Mouse (Mus musculus): ENCODE data around the gene Thrb. TPM values are rescaled to one million over a fixed set of nuclear protein-coding genes. Genes with fewer than 3 reads are reported as not detected.

The Thrb gene
- total RNA-seq, 2 experiments from 2014 or later, result 83.8 to 85.6 TPM

GRCm38 (mm10) chr14:17700228-17700627 is 40.2 kb downstream of the Thrb start:
- no peak for DNase-seq (ENCODE audit: low spot score in 2 of 2)

GRCm38 (mm10) chr14:17713297-17713904 is 53.3 kb downstream of the Thrb start:
- peak in 1 of 2 experiments; percentile 17 for DNase-seq (ENCODE audit: low spot score in 2 of 2)

- DNase-seq (ENCODE audit: low spot score in 2 of 2), result no peak
Observed at GRCm38 (mm10) chr14:17719494-17719893, 59.4 kb downstream of the Thrb start.

GRCm38 (mm10) chr14:17722824-17723445 is 62.9 kb downstream of the Thrb start:
- DNase-seq (ENCODE audit: low spot score in 2 of 2), result no peak

- no peak for DNase-seq (ENCODE audit: low spot score in 2 of 2)
Observed at GRCm38 (mm10) chr14:17724577-17724976, 64.5 kb downstream of the Thrb start.

GRCm38 (mm10) chr14:17726906-17727305 is 66.8 kb downstream of the Thrb start:
- no peak for DNase-seq (ENCODE audit: low spot score in 2 of 2)

GRCm38 (mm10) chr14:17727878-17728277 is 67.8 kb downstream of the Thrb start:
- DNase-seq (ENCODE audit: low spot score in 2 of 2), result no peak

- DNase-seq (ENCODE audit: low spot score in 2 of 2), result no peak
Observed at GRCm38 (mm10) chr14:17728889-17729288, 68.8 kb downstream of the Thrb start.

GRCm38 (mm10) chr14:17731020-17731419 is 71.0 kb downstream of the Thrb start:
- DNase-seq (ENCODE audit: low spot score in 2 of 2), result no peak

GRCm38 (mm10) chr14:17733077-17733778 is 73.2 kb downstream of the Thrb start:
- no peak for DNase-seq (ENCODE audit: low spot score in 2 of 2)

- DNase-seq (ENCODE audit: low spot score in 2 of 2), result no peak
Observed at GRCm38 (mm10) chr14:17733779-17734137, 73.7 kb downstream of the Thrb start.

- no peak for DNase-seq (ENCODE audit: low spot score in 2 of 2)
Observed at GRCm38 (mm10) chr14:17735440-17735839, 75.4 kb downstream of the Thrb start.

GRCm38 (mm10) chr14:17740903-17741302 is 80.8 kb downstream of the Thrb start:
- DNase-seq (ENCODE audit: low spot score in 2 of 2), result no peak

GRCm38 (mm10) chr14:17742264-17742663 is 82.2 kb downstream of the Thrb start:
- no peak for DNase-seq (ENCODE audit: low spot score in 2 of 2)

GRCm38 (mm10) chr14:17742902-17743712 is 83.0 kb downstream of the Thrb start:
- no peak for DNase-seq (ENCODE audit: low spot score in 2 of 2)

- DNase-seq (ENCODE audit: low spot score in 2 of 2), result peak in 1 of 2 experiments; percentile 31
Observed at GRCm38 (mm10) chr14:17743713-17744158, 83.7 kb downstream of the Thrb start.

- no peak for DNase-seq (ENCODE audit: low spot score in 2 of 2)
Observed at GRCm38 (mm10) chr14:17747922-17748321, 87.9 kb downstream of the Thrb start.

GRCm38 (mm10) chr14:17748945-17749344 is 88.9 kb downstream of the Thrb start:
- DNase-seq (ENCODE audit: low spot score in 2 of 2), result no peak

GRCm38 (mm10) chr14:17751911-17752310 is 91.8 kb downstream of the Thrb start:
- DNase-seq (ENCODE audit: low spot score in 2 of 2), result no peak

GRCm38 (mm10) chr14:17753429-17753828 is 93.4 kb downstream of the Thrb start:
- no peak for DNase-seq (ENCODE audit: low spot score in 2 of 2)

GRCm38 (mm10) chr14:17756732-17757131 is 96.7 kb downstream of the Thrb start:
- no peak for DNase-seq (ENCODE audit: low spot score in 2 of 2)

GRCm38 (mm10) chr14:17767987-17768386 is 107.9 kb downstream of the Thrb start:
- DNase-seq (ENCODE audit: low spot score in 2 of 2), result no peak
